Mouse (Mus musculus) forebrain, postnatal 0 days (tissue): Measurements from ENCODE around the gene Banf2. TPM values are rescaled to one million over a fixed set of nuclear protein-coding genes. Genes with fewer than 3 reads are reported as not detected.

Source experiments
- ATAC-seq: fragments of 200-750 bp; cut with Nextera tagmentation; 2 replicates; pipeline ENCODE4 v1.8.0; 2017; ENCODE audit warnings: mild to moderate bottlenecking, moderate library complexity
- DNase-seq: peaks from one replicate; pipeline ENCODE4 v3.0.0-alpha.2; 2015
- H3K27ac ChIP-seq: fragments of 300-500 bp; sonication (generic); 2 replicates; pipeline ENCODE4 v1.5.1; 2014; ENCODE audit warnings: low read depth, mild to moderate bottlenecking, antibody characterized with exemption, low read length, moderate library complexity, mixed read lengths
- H3K27me3 ChIP-seq: fragments of 300-500 bp; sonication (generic); 2 replicates; pipeline ENCODE4 v1.6.1; 2014; ENCODE audit warnings: mild to moderate bottlenecking, low read length, mixed read lengths; ENCODE audit not compliant: insufficient read depth
- H3K36me3 ChIP-seq: fragments of 300-500 bp; sonication (generic); 2 replicates; pipeline ENCODE4 v1.6.1; 2014; ENCODE audit warnings: mild to moderate bottlenecking, moderate library complexity; ENCODE audit not compliant: insufficient read depth
- H3K4me1 ChIP-seq: fragments of 300-500 bp; sonication (generic); 2 replicates; pipeline ENCODE4 v1.6.1; 2014; ENCODE audit warnings: antibody characterized with exemption; ENCODE audit not compliant: insufficient read depth
- H3K4me2 ChIP-seq: fragments of 300-500 bp; sonication (generic); 2 replicates; pipeline ENCODE4 v1.6.1; 2014; ENCODE audit warnings: low read depth, mild to moderate bottlenecking, moderate library complexity
- H3K4me3 ChIP-seq: fragments of 300-500 bp; sonication (generic); 2 replicates; pipeline ENCODE4 v1.5.1; 2014; ENCODE audit warnings: low read depth, low read length, mixed read lengths
- H3K9ac ChIP-seq: fragments of 300-500 bp; sonication (generic); 2 replicates; pipeline ENCODE4 v1.6.1; 2014; ENCODE audit warnings: mild to moderate bottlenecking
- H3K9me3 ChIP-seq: fragments of 300-500 bp; sonication (generic); 2 replicates; pipeline ENCODE4 v1.6.1; 2016; ENCODE audit warnings: low read length
- CTCF ChIP-seq: sonication (generic); IDR thresholded peaks from 2 replicates; pipeline ENCODE4 v1.5.1; 2016; ENCODE audit warnings: antibody characterized with exemption, control low read depth, low read depth
- WGBS: fragments of 180-500 bp; shearing (Covaris S2); extraction: QIAGEN DNeasy Blood & Tissue Kit; methylation state at CpG from one replicate; pipeline ENCODE4 v1.1.7; 2014; 5-methylcytosine and 5-hydroxymethylcytosine counted together
- polyA plus RNA-seq: library from polyadenylated mRNA; unstranded; fragments of >200 nt; fragmentation: Nextera tagmentation; extraction: Ambion mirVana; gene quantifications from 2 replicates; pipeline ENCODE4 v1.2.1, GENCODE M21; 2015
- total RNA-seq: library from RNA; depleted of rRNA; stranded (reverse); fragments of >200 nt; gene quantifications from 2 replicates; pipeline ENCODE4 v1.2.3, GENCODE M21; 2014

Gene Banf2
- total and polyA plus RNA-seq, 2 experiments from 2014 or later: not detected

DNA sequence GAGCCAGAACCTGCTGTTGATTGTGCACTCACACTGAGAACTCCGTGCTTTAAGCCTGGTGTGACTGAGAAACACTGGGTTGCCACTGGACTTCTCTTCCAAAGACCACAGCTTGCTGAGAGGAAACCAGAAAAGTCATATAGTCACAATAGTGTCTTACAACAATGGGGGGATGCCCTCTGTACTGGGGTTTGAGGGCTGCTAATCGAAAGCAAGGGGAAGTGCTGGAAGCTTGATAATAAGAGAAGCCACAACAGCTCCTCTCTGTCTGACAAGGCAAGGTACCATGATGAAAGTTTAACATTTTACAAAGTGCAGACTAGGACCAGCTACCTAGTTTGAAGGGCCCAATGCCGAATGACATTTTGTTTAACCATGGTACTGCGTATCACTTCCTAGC lies 36.8 kb downstream of the Banf2 start:
- no peaks in the 10 kb centered on the region for H3K27me3 ChIP-seq
- no peak for TF ChIP-seq CTCF
- 91% methylated on average over 4 of the region's 4 CpGs for WGBS

DNA sequence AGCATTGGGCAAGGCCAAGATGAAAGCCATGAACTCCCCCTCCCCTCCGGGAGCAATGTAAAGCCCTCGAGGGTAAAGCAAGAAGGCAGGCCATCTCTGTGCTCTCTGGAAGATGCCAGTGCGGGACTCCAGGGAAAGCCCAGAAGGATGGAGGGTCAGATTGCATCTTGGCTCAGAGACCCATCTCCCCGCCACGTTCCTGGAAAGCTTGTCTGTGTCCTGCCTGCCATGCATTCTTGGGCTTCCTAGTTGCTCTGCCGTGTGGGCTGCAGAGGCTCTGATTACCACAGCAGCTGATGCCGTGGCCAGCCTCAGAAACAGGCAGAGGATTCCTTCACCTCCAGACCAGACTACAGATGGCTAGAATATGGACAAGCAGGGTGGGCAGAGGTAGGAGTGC lies 37.6 kb downstream of the Banf2 start:
- H3K4me3 ChIP-seq: no peak overlapping the region
- H3K27ac ChIP-seq: no peak overlapping the region
- no peak overlapping the region for H3K4me2 ChIP-seq
- DNase-seq (no peak), ATAC-seq (no peak)
- no peaks in the 10 kb centered on the region for H3K36me3 ChIP-seq
- no peaks in the 10 kb centered on the region for H3K4me1 ChIP-seq
- no peak overlapping the region for H3K9ac ChIP-seq
- no peaks in the 10 kb centered on the region for H3K9me3 ChIP-seq
- TF ChIP-seq CTCF: no peak
- H3K27me3 ChIP-seq: no peaks in the 10 kb centered on the region
- WGBS: 76% methylated on average over 7 of the region's 7 CpGs

More for the DNA sequence above, 36.8 kb downstream of the Banf2 start:
- no peak overlapping the region for H3K4me3 ChIP-seq
- DNase-seq (no peak), ATAC-seq (no peak)
- no peaks in the 10 kb centered on the region for H3K36me3 ChIP-seq
- no peak overlapping the region for H3K9ac ChIP-seq
- H3K4me1 ChIP-seq: no peaks in the 10 kb centered on the region
- H3K4me2 ChIP-seq: no peak overlapping the region
- no peak overlapping the region for H3K27ac ChIP-seq
- H3K9me3 ChIP-seq: no peaks in the 10 kb centered on the region

DNA sequence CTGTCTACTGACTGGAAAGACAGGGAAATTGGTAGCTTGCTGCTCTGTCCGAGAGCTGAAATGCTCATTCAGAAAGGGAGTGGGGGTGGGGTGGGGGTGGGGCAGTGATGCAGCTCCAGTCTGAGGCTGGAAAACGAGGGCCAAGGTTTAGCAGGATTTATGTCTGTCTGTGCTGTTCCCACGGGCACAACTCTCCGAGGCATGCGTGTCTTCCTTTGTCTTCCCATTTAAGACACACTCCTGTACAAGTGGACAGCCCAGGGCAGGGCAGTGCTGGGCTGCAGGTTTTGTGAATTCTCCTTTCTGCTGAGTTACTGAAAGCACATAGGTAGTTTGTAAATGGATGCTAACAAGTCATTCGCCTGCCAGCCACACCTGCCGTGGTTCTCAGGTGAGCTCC lies 39.8 kb downstream of the Banf2 start:
- no peaks in the 10 kb centered on the region for H3K9me3 ChIP-seq
- H3K27ac ChIP-seq: no peak overlapping the region
- H3K4me1 ChIP-seq: no peaks in the 10 kb centered on the region
- no peak overlapping the region for H3K4me2 ChIP-seq
- DNase-seq (no peak), ATAC-seq (no peak)
- H3K36me3 ChIP-seq: no peaks in the 10 kb centered on the region
- no peak for TF ChIP-seq CTCF
- WGBS: 40% methylated on average over 7 of the region's 7 CpGs
- H3K4me3 ChIP-seq: no peak overlapping the region
- no peak overlapping the region for H3K9ac ChIP-seq
- no peaks in the 10 kb centered on the region for H3K27me3 ChIP-seq

DNA sequence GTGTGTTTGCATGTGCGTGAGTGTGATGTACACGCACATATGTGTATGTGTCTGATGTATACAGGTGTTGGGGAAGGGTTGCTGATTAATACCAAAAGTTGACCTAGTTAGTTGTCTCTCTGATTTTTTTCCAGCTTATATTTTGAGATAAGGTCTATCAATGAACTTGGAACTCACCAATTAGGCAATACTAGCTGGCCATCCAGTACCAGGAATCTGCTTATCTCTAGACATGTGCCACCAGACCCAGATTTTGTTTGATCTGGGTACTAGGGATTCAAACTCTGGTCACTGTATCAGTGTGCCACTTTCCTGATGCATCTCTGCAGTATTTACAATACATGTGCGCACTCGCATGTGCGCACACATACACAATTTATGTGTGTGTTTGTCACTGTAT lies 41.2 kb downstream of the Banf2 start:
- no peak for ATAC-seq
- Histone ChIP-seq H3K36me3 (no peaks in the 10 kb centered on the region), H3K4me2 (no peak overlapping the region), H3K27ac (no peak overlapping the region), H3K4me3 (no peak overlapping the region), H3K27me3 (no peaks in the 10 kb centered on the region), H3K4me1 (no peaks in the 10 kb centered on the region), H3K9ac (no peak overlapping the region), H3K9me3 (no peaks in the 10 kb centered on the region)
- no peak for TF ChIP-seq CTCF
- no peak for DNase-seq
- 98% methylated on average over 5 of the region's 5 CpGs for WGBS

DNA sequence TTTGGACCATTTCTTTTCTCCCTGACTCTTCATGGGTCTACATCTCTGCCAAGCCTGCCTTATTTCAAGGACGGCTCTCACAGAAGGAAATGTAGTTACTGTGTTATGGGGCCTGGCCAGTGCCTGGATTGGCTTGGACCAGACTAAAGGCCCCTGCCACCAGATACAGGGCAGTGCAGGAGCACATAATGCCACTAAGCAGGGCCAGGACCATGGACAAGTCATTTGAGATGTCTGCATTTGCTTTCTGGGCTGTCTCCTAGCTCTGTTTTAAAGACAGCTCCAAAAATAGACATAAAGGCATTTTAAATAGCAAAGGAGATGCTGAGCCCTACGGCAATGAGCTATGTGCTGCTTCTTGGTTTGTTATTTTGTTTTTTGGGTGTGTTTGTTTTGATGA lies 43.8 kb downstream of the Banf2 start:
- DNase-seq (no peak), ATAC-seq (no peak)
- Histone ChIP-seq H3K4me1 (no peaks in the 10 kb centered on the region), H3K36me3 (no peaks in the 10 kb centered on the region), H3K9me3 (no peaks in the 10 kb centered on the region), H3K9ac (no peak overlapping the region), H3K27me3 (no peaks in the 10 kb centered on the region), H3K4me3 (no peak overlapping the region), H3K4me2 (no peak overlapping the region), H3K27ac (no peak overlapping the region)
- TF ChIP-seq CTCF: no peak
- 76% methylated on average over 2 of the region's 2 CpGs for WGBS

DNA sequence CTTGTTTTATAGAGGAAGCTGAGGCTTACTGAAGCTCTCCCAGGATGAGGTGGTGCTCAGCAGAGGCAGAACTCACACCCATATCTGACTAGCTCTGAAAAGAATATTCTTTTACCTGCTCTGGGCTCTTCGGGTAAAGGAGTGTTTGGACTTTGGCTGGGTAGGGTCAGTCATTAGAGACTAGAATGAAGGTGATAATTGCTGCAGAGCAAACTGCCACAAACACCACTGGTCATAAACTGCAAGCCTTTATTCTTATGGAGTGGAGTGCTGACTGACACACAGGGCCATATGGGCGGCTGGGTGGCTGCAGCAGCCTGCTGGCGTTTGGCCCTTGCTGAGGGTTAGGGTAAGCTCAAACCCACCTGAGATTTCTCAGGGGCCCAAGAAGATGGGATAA lies 46.0 kb downstream of the Banf2 start:
- no peaks in the 10 kb centered on the region for H3K9me3 ChIP-seq
- ATAC-seq (no peak), DNase-seq (no peak)
- no peak overlapping the region for H3K27ac ChIP-seq
- H3K27me3 ChIP-seq: no peaks in the 10 kb centered on the region
- H3K4me3 ChIP-seq: no peak overlapping the region
- no peak overlapping the region for H3K4me2 ChIP-seq
- TF ChIP-seq CTCF: no peak
- 84% methylated on average over 3 of the region's 3 CpGs for whole genome bisulfite sequencing
- H3K9ac ChIP-seq: no peak overlapping the region
- no peaks in the 10 kb centered on the region for H3K4me1 ChIP-seq
- H3K36me3 ChIP-seq: no peaks in the 10 kb centered on the region

DNA sequence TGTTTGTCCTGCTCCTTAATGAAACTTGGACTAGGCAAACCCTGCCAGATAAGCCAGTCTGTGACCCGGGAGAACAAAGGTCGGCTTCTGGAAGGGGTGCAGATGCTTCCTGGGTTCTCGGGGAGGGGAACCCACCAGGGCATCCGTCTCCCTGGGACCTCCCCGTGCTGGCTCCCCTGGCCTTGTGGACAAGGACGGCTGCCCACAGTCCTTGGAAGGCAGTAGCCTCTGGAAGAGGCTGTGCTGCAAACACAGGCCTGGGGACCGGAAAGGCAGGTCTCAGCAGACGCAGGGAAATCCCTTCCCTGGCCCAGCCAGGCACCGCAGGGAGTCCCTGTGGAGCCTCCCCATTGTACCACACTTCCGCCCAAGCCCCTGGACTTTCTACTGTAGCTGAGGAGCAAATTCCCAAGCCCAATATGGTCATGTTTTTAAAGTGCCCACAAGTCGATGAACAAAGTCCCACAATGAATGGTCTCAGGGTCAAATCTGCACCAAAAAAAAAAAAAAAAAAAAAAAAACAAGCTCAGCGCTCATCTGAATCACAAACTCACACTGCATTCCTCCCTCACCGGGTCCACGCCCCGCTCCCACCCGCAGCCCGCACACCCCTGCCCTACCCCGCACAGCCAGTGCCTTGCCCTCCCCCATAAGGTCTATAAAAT lies 53.5 kb downstream of the Banf2 start:
- Histone ChIP-seq H3K27ac (no peak overlapping the region), H3K4me2 (no peak overlapping the region), H3K9me3 (no peaks in the 10 kb centered on the region), H3K9ac (no peak overlapping the region), H3K4me3 (no peak overlapping the region), H3K36me3 (no peaks in the 10 kb centered on the region), H3K4me1 (no peaks in the 10 kb centered on the region), H3K27me3 (no peaks in the 10 kb centered on the region)
- ATAC-seq (no peak), DNase-seq (no peak)
- no peak for TF ChIP-seq CTCF
- 29% methylated on average over 18 of the region's 18 CpGs for WGBS
